8 mouse cellular contexts compared by ENCODE assay signal in the genomic region with DNA sequence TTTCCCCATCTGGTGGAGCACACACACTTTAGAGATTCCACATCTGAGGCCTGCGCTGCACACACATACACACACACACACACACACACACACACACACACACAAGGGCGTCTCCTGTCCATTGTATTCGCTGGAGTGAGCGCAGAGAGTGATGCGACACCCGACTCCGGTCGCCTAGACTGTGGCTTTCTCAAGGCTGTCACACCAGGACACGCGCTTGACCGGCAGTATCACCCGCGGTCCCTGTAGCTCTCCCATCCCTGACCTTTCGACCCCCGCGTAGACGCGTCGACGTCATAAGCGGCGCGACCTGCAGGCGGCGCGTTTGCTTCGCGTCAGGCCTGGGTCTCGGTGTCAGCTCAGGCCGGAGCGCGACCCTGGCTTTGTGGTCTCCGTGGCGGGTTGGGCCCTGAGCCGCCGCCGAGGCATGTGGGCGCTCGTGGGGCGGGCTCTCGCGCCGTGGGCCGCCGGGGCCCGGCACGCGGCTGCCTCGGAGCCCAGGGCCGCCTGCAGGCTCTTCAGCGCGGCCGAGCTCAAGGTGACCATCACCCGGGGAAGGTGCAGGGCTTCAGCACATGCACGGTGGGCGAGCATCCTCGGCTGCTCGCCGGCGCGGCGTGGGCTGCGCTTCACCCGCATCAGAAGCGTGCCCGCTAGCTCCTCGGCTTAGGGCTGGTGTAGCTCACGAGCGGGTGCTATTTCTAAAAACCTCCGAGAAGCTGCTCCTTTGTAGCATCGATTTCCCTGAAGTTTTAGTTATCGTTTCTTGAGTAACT. TPM values are rescaled to one million over a fixed set of nuclear protein-coding genes. Genes with fewer than 3 reads are reported as not detected.
DNase-seq lines count a peak whose midpoint lies in the region; ATAC-seq and TF ChIP-seq lines count a peak whose summit lies in the region.

A gene (plus strand): TSS at position 296 of the 776 bp plus-strand sequence.

- H3K27me3 ChIP-seq in C2C12 (ENCODE audit: control insufficient read depth, insufficient read depth, insufficient read length) = no peaks in the 10 kb centered on the region
- H3K27me3 ChIP-seq in erythroblast, embryonic 14.5 days (ENCODE audit: control insufficient read depth) = no peaks in the 10 kb centered on the region
- H3K27me3 ChIP-seq in heart, embryonic 12.5 days (replicated peaks) = no peaks in the 10 kb centered on the region
- no peaks in the 10 kb centered on the region for H3K27me3 ChIP-seq in kidney, postnatal 0 days (ENCODE audit: insufficient read depth, low read length)
- no peaks in the 10 kb centered on the region for H3K27me3 ChIP-seq in liver, embryonic 11.5 days (replicated peaks; ENCODE audit: control insufficient read depth, insufficient read depth, low read length)
- no peaks in the 10 kb centered on the region for H3K27me3 ChIP-seq in stomach, embryonic 14.5 days (ENCODE audit: control insufficient read depth, insufficient read depth, low read length)

- peak within 1 kb of the TSS; percentile 64 for H3K4me3 ChIP-seq in C2C12 (ENCODE audit: insufficient read depth, poor library complexity, severe bottlenecking)
- peak within 1 kb of the TSS; percentile 93 for H3K4me3 ChIP-seq in erythroblast, embryonic 14.5 days (replicated peaks)
- peak within 1 kb of the TSS; percentile 95 for H3K4me3 ChIP-seq in heart, embryonic 12.5 days
- H3K4me3 ChIP-seq in kidney, postnatal 0 days (replicated peaks; ENCODE audit: low read depth, low read length) = peak within 1 kb of the TSS; percentile 76
- H3K4me3 ChIP-seq in liver, embryonic 11.5 days (ENCODE audit: low read depth, low read length) = peak within 1 kb of the TSS; percentile 90
- peak within 1 kb of the TSS; percentile 82 for H3K4me3 ChIP-seq in stomach, embryonic 14.5 days (ENCODE audit: low read depth, low read length)

- ATAC-seq in heart, embryonic 12.5 days (ENCODE audit: insufficient number of reproducible peaks, low FRiP score) = peak; percentile 93
- peak; percentile 97 for ATAC-seq in kidney, postnatal 0 days (replicated peaks; ENCODE audit: low FRiP score, low read depth)
- ATAC-seq in liver, embryonic 11.5 days (replicated peaks; ENCODE audit: low FRiP score) = peak; percentile 92
- peak; percentile 93 for ATAC-seq in stomach, embryonic 14.5 days (ENCODE audit: insufficient number of reproducible peaks, insufficient read depth, low FRiP score, low read depth)

- peaks cover 13% of the 10 kb centered on the region for H3K36me3 ChIP-seq in C2C12 (ENCODE audit: control insufficient read depth, insufficient read depth)
- peaks cover 16% of the 10 kb centered on the region for H3K36me3 ChIP-seq in erythroblast, embryonic 14.5 days (ENCODE audit: control insufficient read depth)
- peaks cover 17% of the 10 kb centered on the region for H3K36me3 ChIP-seq in heart, embryonic 12.5 days
- H3K36me3 ChIP-seq in kidney, postnatal 0 days (ENCODE audit: insufficient read depth, low read length) = peaks cover 7% of the 10 kb centered on the region; the same call in 1 of the 2 replicates
- 0 out of 2 replicates have a peak, but pooled peaks cover 2% of the 10 kb centered on the region for H3K36me3 ChIP-seq in liver, embryonic 11.5 days (ENCODE audit: control insufficient read depth, insufficient read depth, low read length)
- H3K36me3 ChIP-seq in stomach, embryonic 14.5 days (ENCODE audit: control insufficient read depth, insufficient read depth, low read length) = peaks cover 15% of the 10 kb centered on the region

- peak within 1 kb of the TSS; percentile 89 for H3ac ChIP-seq in C2C12 (ENCODE audit: control insufficient read depth, insufficient read length, low read depth)

- H3K27ac ChIP-seq in heart, embryonic 12.5 days (ENCODE audit: poor library complexity, severe bottlenecking) = peak within 1 kb of the TSS; percentile 86
- peak within 1 kb of the TSS; percentile 83 for H3K27ac ChIP-seq in kidney, postnatal 0 days
- peak within 1 kb of the TSS; percentile 58; the same call in 1 of the 2 replicates for H3K27ac ChIP-seq in liver, embryonic 11.5 days (ENCODE audit: low read depth, low read length)
- peak within 1 kb of the TSS; percentile 79 for H3K27ac ChIP-seq in stomach, embryonic 14.5 days (ENCODE audit: low read length)

- H3K79me3 ChIP-seq in C2C12 (ENCODE audit: low read depth) = peaks cover 8% of the 10 kb centered on the region

- H3K9ac ChIP-seq in heart, embryonic 12.5 days = peak within 1 kb of the TSS; percentile 95
- H3K9ac ChIP-seq in kidney, postnatal 0 days (ENCODE audit: low read depth, low read length) = peak within 1 kb of the TSS; percentile 87
- H3K9ac ChIP-seq in liver, embryonic 11.5 days (ENCODE audit: low read depth, low read length) = peak within 1 kb of the TSS; percentile 96
- peak within 1 kb of the TSS; percentile 92 for H3K9ac ChIP-seq in stomach, embryonic 14.5 days (replicated peaks; ENCODE audit: low read depth, low read length)

- WGBS in heart, embryonic 12.5 days = 1% methylated on average over 72 of the region's 72 CpGs
- under 1% methylated on average over 72 of the region's 72 CpGs for WGBS in kidney, postnatal 0 days
- WGBS in liver, embryonic 11.5 days = under 1% methylated on average over 72 of the region's 72 CpGs
- under 1% methylated on average over 72 of the region's 72 CpGs for WGBS in stomach, embryonic 14.5 days

- no peaks in the 10 kb centered on the region for H3K9me3 ChIP-seq in erythroblast, embryonic 14.5 days (ENCODE audit: control insufficient read depth, low read length)
- H3K9me3 ChIP-seq in heart, embryonic 12.5 days (replicated peaks) = no peaks in the 10 kb centered on the region
- H3K9me3 ChIP-seq in kidney, postnatal 0 days (replicated peaks; ENCODE audit: low read length) = no peaks in the 10 kb centered on the region
- no peaks in the 10 kb centered on the region for H3K9me3 ChIP-seq in liver, embryonic 11.5 days (ENCODE audit: control insufficient read depth, low read length)
- H3K9me3 ChIP-seq in stomach, embryonic 14.5 days (ENCODE audit: control insufficient read depth, low read depth, low read length) = no peaks in the 10 kb centered on the region

- peak within 1 kb of the TSS; percentile 77 for H3K4me2 ChIP-seq in heart, embryonic 12.5 days
- peak within 1 kb of the TSS; percentile 67 for H3K4me2 ChIP-seq in kidney, postnatal 0 days (ENCODE audit: low read length)
- H3K4me2 ChIP-seq in liver, embryonic 11.5 days = peak within 1 kb of the TSS; percentile 63
- peak within 1 kb of the TSS; percentile 48 for H3K4me2 ChIP-seq in stomach, embryonic 14.5 days (replicated peaks; ENCODE audit: low read depth, low read length)

- peaks cover 8% of the 10 kb centered on the region for H3K79me2 ChIP-seq in C2C12 (ENCODE audit: control insufficient read depth, insufficient read depth)

- peak; percentile 79 for TF ChIP-seq POLR2A in brain, embryonic 14.5 days (IDR thresholded peaks at IDR 0.05; ENCODE audit: borderline replicate concordance, extremely low read depth, insufficient read depth, insufficient read length, poor library complexity, severe bottlenecking)

- DNase-seq in brain, embryonic 14.5 days (ENCODE audit: low read depth) = peak; percentile 95
- peak; percentile 91 for DNase-seq in kidney, postnatal 0 days (ENCODE audit: low spot score)
- peak; percentile 93 for DNase-seq in liver, embryonic 11.5 days (ENCODE audit: low spot score)
- DNase-seq in naive thymus-derived CD4-positive, alpha-beta T cell, adult 2 months (ENCODE audit: low read depth) = peak; percentile 94

- H3K4me1 ChIP-seq in erythroblast, embryonic 14.5 days (ENCODE audit: control insufficient read depth) = peaks cover 11% of the 10 kb centered on the region
- H3K4me1 ChIP-seq in heart, embryonic 12.5 days (replicated peaks) = no peaks in the 10 kb centered on the region
- H3K4me1 ChIP-seq in kidney, postnatal 0 days (replicated peaks; ENCODE audit: insufficient read depth, low read length) = 0 out of 2 replicates have a peak, but pooled peaks cover 6% of the 10 kb centered on the region
- no peaks in the 10 kb centered on the region for H3K4me1 ChIP-seq in liver, embryonic 11.5 days (replicated peaks; ENCODE audit: control insufficient read depth, insufficient read depth, low read length)
- H3K4me1 ChIP-seq in stomach, embryonic 14.5 days (ENCODE audit: control insufficient read depth, insufficient read depth, low read length) = 0 out of 2 replicates have a peak, but pooled peaks cover 3% of the 10 kb centered on the region

- no peak for TF ChIP-seq CTCF in C2C12 (IDR thresholded peaks at IDR 0.05; ENCODE audit: control insufficient read depth, insufficient read depth, insufficient read length)
- TF ChIP-seq CTCF in brain, embryonic 14.5 days (IDR thresholded peaks at IDR 0.05; ENCODE audit: borderline replicate concordance, extremely low read depth, insufficient read depth, insufficient read length) = no peak
- peak; percentile 45; the same call in 1 of the 2 replicates for TF ChIP-seq CTCF in kidney, postnatal 0 days (IDR thresholded peaks at IDR 0.05; ENCODE audit: low read depth)

TF ChIP-seq in C2C12, 6 proteins besides CTCF, POLR2A, EP300 and RAD21:
- no peak for TF ChIP-seq CEBPB (IDR thresholded peaks at IDR 0.05; ENCODE audit: low read depth)
- TF ChIP-seq MYOD1 (IDR thresholded peaks at IDR 0.05; ENCODE audit: control insufficient read depth, insufficient read length, low read depth) = no peak
- no peak for TF ChIP-seq MYOG (IDR thresholded peaks at IDR 0.05; ENCODE audit: control insufficient read depth, extremely low read depth, insufficient read length)
- TF ChIP-seq USF1 (IDR thresholded peaks at IDR 0.05; ENCODE audit: low read depth) = no peak
- TF ChIP-seq FOSL1 (IDR thresholded peaks at IDR 0.05; ENCODE audit: insufficient read depth, low read length, poor library complexity, severe bottlenecking) = no peak
- no peak for TF ChIP-seq MAX (IDR thresholded peaks at IDR 0.05)

RNA-seq across cellular contexts. Expression of the gene that starts here (rescaled TPM):
- 3.6 TPM for polyA plus RNA-seq in C2C12 (2012; fragmentation: generic; extraction: Trizol)
- polyA plus RNA-seq in brain, embryonic 14.5 days (2012; rRNA removed) = 52.1 and 56.5 TPM in 2 replicates
- 0.08 and 0.11 TPM in 2 replicates for polyA plus RNA-seq in erythroblast, embryonic 14.5 days (2012)
- polyA plus RNA-seq in heart, embryonic 12.5 days (2016; fragmentation: Nextera tagmentation; extraction: Ambion mirVana) = 34.8 and 37.9 TPM in 2 replicates
- 34.8 and 35.6 TPM in 2 replicates for polyA plus RNA-seq in kidney, postnatal 0 days (2015; fragmentation: Nextera tagmentation; extraction: Ambion mirVana)
- 39.8 and 41.7 TPM in 2 replicates for polyA plus RNA-seq in liver, embryonic 11.5 days (2014; fragmentation: Nextera tagmentation; extraction: Ambion mirVana)
- 75.7 and 76.7 TPM in 2 replicates for polyA plus RNA-seq in stomach, embryonic 14.5 days (2014; fragmentation: Nextera tagmentation; extraction: Ambion mirVana)

Comparison
In these comparisons a context has a peak if more than half of its experiments do, and no peak if none do; other contexts are left out.
1. Peak in every context shown above with its lines: DNase-seq, ATAC-seq, H3K4me3 ChIP-seq and H3K27ac ChIP-seq.